Mouse (Mus musculus) thymus, postnatal 36 days (tissue): ENCODE data around the gene Panx3.
A peak's percentile ranks its signal among the peaks of the same experiment; 100 is the strongest.

Source experiments
- DNase-seq, 2 experiments: peaks; one replicate each; pipeline ENCODE4 v3.0.0; 2022; ENCODE audit warnings: mixed read lengths in 2 of 2

Gene Panx3

GRCm38 (mm10) chr9:37669115-37669514 lies at the start of gene Panx3:
Panx3 (minus strand) TSS chr9:37669235.
- DNase-seq, result no peak

- DNase-seq, result no peak
These were observed 47.1 kb upstream of the Panx3 start, which contains the start of gene Olfr160 for GRCm38 (mm10) chr9:37716150-37716549. Olfr160 (minus strand) TSS chr9:37716250.

- DNase-seq, result no peak
These were observed 21.1 kb upstream of the Panx3 start for GRCm38 (mm10) chr9:37689970-37690686.

DNA sequence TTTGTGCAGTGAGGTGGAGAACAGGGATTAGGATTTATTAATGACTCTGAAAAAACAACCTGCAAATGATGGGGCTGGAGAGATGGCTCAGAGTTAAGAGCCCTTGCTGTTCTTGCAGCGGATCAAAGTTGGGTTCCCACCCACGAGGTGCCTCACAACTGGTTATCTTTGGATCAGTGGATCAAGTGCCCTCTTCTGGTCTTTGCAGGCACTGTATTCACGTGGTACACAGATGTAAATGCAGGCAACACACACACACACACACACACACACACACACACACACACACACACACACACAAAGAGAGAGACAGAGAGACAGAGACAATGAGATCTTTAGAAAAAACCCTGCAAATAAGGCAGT lies 18.9 kb upstream of the Panx3 start:
- no peak for DNase-seq

- DNase-seq, result no peak
These were observed 18.4 kb upstream of the Panx3 start for GRCm38 (mm10) chr9:37687288-37687940.

DNA sequence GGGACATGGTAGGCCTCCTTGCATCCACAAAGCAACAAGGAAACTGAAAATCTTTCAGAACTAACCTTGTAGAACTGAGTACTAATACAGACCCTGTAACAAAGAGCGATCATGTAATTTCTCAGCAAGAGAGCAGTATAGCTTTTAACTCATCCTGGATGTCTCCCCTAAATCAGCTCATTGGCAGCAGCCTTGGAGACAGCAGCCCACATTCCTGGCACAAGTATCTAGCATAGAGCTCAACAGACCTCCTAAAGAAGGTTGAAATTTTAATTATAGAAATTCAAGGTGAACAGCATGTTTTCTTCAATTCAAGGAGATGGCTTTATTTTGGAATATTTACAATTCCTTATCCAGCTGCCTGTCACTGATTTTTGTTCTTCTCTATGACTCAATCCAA lies 12.1 kb upstream of the Panx3 start:
- no peak for DNase-seq

DNA sequence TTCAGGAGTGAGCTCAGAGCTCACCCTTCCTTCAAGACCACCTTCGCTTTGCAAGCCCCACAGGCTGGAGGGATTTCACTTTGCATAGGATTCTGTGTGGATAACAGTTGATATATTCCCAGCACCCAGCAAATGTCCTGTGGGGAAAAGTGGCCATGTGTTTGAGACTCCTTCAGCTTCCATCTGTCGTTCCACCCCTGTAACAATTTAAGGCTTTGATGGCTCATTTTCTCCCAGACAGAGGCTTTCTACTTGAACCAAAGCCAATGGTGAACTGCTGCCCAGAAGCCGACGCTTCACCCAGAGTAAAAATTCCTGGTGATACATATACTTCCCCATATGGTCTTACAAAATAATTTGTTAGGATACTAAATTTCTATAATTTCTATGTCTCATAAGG lies 6.3 kb upstream of the Panx3 start:
- DNase-seq, result no peak

DNA sequence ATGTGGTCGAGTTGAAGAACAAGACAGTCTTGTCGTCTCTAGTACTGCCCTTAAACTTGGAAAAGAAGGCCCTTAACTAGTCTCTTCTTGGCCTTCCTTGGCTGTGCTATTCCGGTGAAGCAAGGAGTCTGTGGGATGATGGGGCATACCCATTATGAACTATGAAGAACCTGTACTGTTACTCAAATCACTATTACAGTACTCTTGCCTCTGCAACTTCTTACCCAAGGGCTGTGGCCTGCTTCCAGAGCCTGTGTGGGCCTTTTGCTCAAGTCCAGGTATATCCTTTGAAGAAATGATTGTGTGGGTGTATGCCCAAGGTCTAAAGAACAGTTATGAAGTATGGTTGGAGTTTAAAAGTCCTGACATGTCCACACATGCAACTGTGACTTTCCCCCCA lies 1.2 kb upstream of the Panx3 start:
- no peak for DNase-seq

- DNase-seq, result no peak
These were observed 643 bp upstream of the Panx3 start for GRCm38 (mm10) chr9:37669678-37670077.

DNA sequence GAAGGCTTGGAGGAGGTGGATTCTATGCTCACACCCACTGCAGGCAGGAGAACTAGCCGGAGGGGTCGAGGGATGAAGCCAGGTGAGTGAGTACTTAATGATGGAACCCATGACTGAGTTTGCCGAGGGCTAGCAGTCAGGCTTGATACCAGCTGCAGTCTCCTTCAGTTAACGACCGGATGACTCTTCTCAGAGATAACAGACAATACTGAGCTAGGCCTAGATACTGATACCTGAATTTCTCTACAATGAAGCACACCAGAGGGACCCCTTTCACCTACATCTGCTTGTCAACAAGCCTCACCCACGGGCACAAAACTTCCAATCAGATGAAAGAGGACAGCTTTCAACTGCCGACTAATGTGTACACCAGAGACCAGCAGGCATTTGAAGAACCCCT lies 3.0 kb downstream of the Panx3 start:
- no peak for DNase-seq

- no peak for DNase-seq
These were observed 4.4 kb downstream of the Panx3 start for GRCm38 (mm10) chr9:37664604-37665003.

DNA sequence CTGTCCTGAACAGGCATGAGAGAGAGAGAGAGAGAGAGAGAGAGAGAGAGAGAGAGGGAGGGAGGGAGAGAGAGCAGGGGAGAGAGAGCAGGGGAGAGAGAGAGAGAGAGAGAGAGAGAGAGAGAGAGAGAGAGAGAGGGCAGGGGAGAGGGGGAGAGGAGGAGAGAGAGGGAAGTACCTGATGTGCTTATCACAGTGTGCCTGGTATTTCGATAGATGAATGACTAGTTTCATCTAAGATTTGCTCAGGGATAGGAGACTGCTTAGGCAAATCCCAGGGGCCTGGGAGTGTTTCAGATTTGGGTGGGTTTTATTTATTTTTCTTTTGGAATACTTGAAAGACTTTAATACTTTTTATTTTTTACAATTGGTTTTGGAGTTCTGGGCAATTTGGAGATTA lies 5.8 kb downstream of the Panx3 start:
- DNase-seq, result no peak

GRCm38 (mm10) chr9:37659413-37659812 lies 9.6 kb downstream of the Panx3 start:
- DNase-seq, result no peak

DNA sequence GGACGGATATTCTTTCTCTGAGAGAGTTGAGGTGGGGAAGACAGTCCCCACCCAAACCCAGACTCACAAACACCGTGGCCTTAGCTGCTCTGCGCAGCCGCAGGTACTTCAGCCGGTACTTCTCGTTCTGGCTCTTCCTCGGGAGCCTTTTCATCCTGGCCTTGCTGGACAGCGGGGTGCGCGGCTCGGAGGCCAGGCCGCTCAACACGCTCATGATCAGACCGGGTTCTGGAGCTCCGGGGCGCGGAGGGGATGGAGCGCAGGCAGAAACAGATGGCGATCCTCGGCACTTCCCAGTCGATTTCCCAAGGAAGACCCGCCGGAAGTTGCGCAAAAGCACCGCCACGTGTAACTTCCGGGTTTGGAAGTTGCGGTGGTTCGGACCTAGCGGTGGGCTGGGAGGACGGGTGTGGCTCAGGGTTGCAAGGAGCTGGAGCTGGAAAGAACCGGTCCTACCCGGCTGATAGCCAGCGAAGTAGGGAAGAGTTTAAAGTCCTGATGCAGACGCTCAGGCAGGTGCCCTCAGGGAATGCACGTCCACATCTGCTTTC lies 12.0 kb downstream of the Panx3 start, which contains the start of gene Tbrg1:
Gene Tbrg1 (minus strand): TSS at position 382 of the 551 bp plus-strand sequence.
- DNase-seq, result peak; percentile 67 to 69

GRCm38 (mm10) chr9:37656439-37656881 lies 12.6 kb downstream of the Panx3 start:
- peak; percentile 18 to 30 for DNase-seq

GRCm38 (mm10) chr9:37655961-37656360 lies 13.1 kb downstream of the Panx3 start:
- no peak for DNase-seq

DNA sequence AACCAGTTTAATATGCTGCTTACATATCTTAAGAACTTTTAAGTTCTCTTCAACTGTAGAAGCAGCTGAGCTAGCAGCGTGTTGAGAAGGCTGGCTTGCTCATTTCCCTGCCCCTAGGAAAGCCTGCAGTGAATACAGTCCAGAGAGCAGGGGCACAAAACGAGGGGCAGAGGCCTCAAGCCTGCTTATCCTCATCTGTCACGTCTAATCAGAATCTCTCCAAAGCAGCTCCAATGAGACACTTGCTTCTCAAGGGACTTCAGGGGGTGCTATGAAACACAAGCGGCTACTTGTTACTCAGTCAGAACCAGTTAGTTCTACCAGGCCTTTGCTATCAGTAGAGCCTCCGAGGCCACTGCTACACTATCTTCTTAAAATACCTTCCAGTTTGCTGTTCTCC lies 15.2 kb downstream of the Panx3 start:
- DNase-seq, result no peak

GRCm38 (mm10) chr9:37650639-37651038 lies 18.4 kb downstream of the Panx3 start:
- no peak for DNase-seq

DNA sequence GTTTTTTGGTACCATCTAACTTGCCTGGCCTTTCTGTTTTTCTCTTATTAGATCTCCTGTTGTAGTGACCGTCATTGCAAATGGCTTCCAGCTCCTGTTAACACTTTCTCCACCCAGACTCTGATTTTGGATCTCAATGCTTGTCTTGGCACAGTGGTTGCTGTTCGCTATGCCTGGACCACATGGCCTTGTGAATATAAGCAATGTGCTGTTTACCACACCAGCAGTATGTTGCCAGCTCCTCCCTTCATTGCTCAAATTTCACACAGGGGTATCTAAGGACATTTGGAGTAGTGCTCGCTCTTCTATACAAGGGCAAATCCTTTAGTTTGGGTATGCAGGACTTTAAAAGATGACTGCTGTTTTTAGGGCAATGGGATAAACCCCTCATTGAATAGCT lies 22.8 kb downstream of the Panx3 start:
- DNase-seq, result no peak

- no peak for DNase-seq
These were observed 30.3 kb downstream of the Panx3 start for GRCm38 (mm10) chr9:37638721-37639120.

GRCm38 (mm10) chr9:37636800-37637542 lies 32.1 kb downstream of the Panx3 start:
- no peak for DNase-seq

DNA sequence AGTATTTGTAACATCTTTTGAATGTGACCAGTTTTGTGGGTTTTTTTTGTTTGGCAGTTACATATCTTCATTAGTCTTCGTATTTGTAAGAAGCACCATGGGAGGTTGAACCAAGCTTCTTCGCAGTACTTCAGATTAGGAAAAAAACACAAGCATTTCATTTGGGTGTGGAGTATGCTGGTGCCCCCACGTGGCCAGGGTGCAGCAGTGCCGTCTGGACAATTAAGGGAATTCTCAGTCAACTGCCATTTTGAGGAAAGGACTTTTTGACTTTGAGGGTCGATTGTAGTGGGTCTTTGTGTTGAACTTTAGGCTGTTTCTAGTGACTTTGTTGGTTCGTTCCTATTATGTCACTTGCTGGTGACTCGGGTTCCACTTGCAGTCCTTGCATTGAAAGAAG lies 32.7 kb downstream of the Panx3 start:
- DNase-seq, result peak; percentile 31 to 35

GRCm38 (mm10) chr9:37634269-37634668 lies 34.8 kb downstream of the Panx3 start:
- no peak for DNase-seq
